Mouse (Mus musculus) limb, embryonic 15.5 days (tissue): ENCODE results near the gene Pde11a. TPM values are rescaled to one million over a fixed set of nuclear protein-coding genes. Genes with fewer than 3 reads are reported as not detected.

Source experiments
- ATAC-seq: fragments of 200-750 bp; cut with Nextera tagmentation; 2 replicates; pipeline ENCODE4 v1.8.0; 2017; ENCODE audit warnings: low read depth, moderate TSS enrichment; ENCODE audit not compliant: insufficient number of reproducible peaks, low FRiP score, low TSS enrichment
- H3K27ac ChIP-seq: fragments of 300-500 bp; sonication (generic); 2 replicates; pipeline ENCODE4 v1.5.1; 2015; ENCODE audit warnings: moderate library complexity, mild to moderate bottlenecking, inconsistent platforms
- H3K27me3 ChIP-seq: fragments of 300-500 bp; sonication (generic); 2 replicates; pipeline ENCODE4 v1.6.1; 2015; ENCODE audit warnings: inconsistent platforms
- H3K36me3 ChIP-seq: fragments of 300-500 bp; sonication (generic); 2 replicates; pipeline ENCODE4 v1.6.1; 2015; ENCODE audit warnings: inconsistent platforms
- H3K4me1 ChIP-seq: fragments of 300-500 bp; sonication (generic); 2 replicates; pipeline ENCODE4 v1.6.1; 2015; ENCODE audit warnings: inconsistent platforms
- H3K4me2 ChIP-seq: fragments of 300-500 bp; sonication (generic); 2 replicates; pipeline ENCODE4 v1.6.1; 2015; ENCODE audit warnings: mild to moderate bottlenecking, inconsistent platforms
- H3K4me3 ChIP-seq: fragments of 300-500 bp; sonication (generic); 2 replicates; pipeline ENCODE4 v1.5.1; 2015; ENCODE audit warnings: mild to moderate bottlenecking, inconsistent platforms
- H3K9ac ChIP-seq: fragments of 300-500 bp; sonication (generic); 2 replicates; pipeline ENCODE4 v1.6.1; 2015; ENCODE audit warnings: inconsistent platforms
- H3K9me3 ChIP-seq: fragments of 300-500 bp; sonication (generic); 2 replicates; pipeline ENCODE4 v1.6.1; 2016; ENCODE audit warnings: inconsistent platforms
- WGBS: fragments of 180-500 bp; shearing (Covaris S2); methylation state at CpG from one replicate; pipeline ENCODE4 v1.1.7; 2015; 5-methylcytosine and 5-hydroxymethylcytosine counted together
- polyA plus RNA-seq: library from polyadenylated mRNA; unstranded; fragments of >200 nt; fragmentation: Nextera tagmentation; extraction: Ambion mirVana; gene quantifications from 2 replicates; pipeline ENCODE4 v1.2.1, GENCODE M21; 2015

The Pde11a gene
- polyA plus RNA-seq, 1 experiment from 2014 or later, result 0.50 TPM

- Histone ChIP-seq H3K36me3 (no peaks in the 10 kb centered on the region), H3K9ac (no peak overlapping the region), H3K27ac (no peak overlapping the region), H3K4me3 (no peak overlapping the region), H3K4me1 (no peaks in the 10 kb centered on the region), H3K27me3 (0 out of 2 replicates have a peak, but pooled peaks cover 3% of the 10 kb centered on the region), H3K4me2 (no peak overlapping the region), H3K9me3 (no peaks in the 10 kb centered on the region)
- 46% methylated on average over 12 of the region's 12 CpGs for WGBS
- no peak for ATAC-seq
Measured at GRCm38 (mm10) chr2:76129933-76130627, 208.5 kb downstream of the Pde11a start.

GRCm38 (mm10) chr2:76129058-76129437 lies 209.5 kb downstream of the Pde11a start:
- Histone ChIP-seq H3K27me3 (0 out of 2 replicates have a peak, but pooled peaks cover 3% of the 10 kb centered on the region), H3K27ac (no peak overlapping the region), H3K4me2 (no peak overlapping the region), H3K9me3 (no peaks in the 10 kb centered on the region), H3K9ac (no peak overlapping the region), H3K4me3 (no peak overlapping the region), H3K36me3 (no peaks in the 10 kb centered on the region), H3K4me1 (no peaks in the 10 kb centered on the region)
- no peak for ATAC-seq
- 56% methylated on average over 8 of the region's 8 CpGs for WGBS

GRCm38 (mm10) chr2:76128105-76129057 lies 210.2 kb downstream of the Pde11a start:
- ATAC-seq, result no peak
- H3K4me1 ChIP-seq, result no peaks in the 10 kb centered on the region
- no peaks in the 10 kb centered on the region for H3K9me3 ChIP-seq
- 0 out of 2 replicates have a peak, but pooled peaks cover 3% of the 10 kb centered on the region for H3K27me3 ChIP-seq
- H3K36me3 ChIP-seq, result no peaks in the 10 kb centered on the region
- no peak overlapping the region for H3K4me2 ChIP-seq
- H3K27ac ChIP-seq, result no peak overlapping the region
- 50% methylated on average over 9 of the region's 9 CpGs for WGBS
- H3K4me3 ChIP-seq, result no peak overlapping the region
- H3K9ac ChIP-seq, result no peak overlapping the region

- Histone ChIP-seq H3K27ac (no peak overlapping the region), H3K9ac (no peak overlapping the region), H3K36me3 (no peaks in the 10 kb centered on the region), H3K27me3 (0 out of 2 replicates have a peak, but pooled peaks cover 3% of the 10 kb centered on the region), H3K4me3 (no peak overlapping the region), H3K4me2 (no peak overlapping the region), H3K4me1 (no peaks in the 10 kb centered on the region), H3K9me3 (no peaks in the 10 kb centered on the region)
- WGBS, result 91% methylated on average over 6 of the region's 6 CpGs
- no peak for ATAC-seq
Measured at GRCm38 (mm10) chr2:76126651-76127050, 211.9 kb downstream of the Pde11a start.

DNA sequence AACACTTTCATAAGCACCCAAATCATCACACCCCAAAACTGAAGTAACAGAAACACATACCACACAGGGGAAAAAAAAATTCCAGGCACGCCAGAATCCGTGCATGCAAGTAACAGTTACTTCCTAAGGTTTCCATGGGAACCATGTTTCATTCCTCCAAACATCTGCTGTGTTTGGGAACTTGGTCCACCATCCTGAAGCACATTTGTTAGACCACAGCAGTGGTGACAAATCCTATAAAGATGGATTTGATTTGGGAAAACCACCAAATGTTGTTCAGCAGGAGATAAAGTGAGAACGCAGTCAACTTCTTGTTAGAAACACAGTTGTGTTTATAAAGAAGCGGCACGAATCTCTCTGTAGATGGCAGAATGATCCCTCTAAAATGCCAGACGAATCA lies 213.8 kb downstream of the Pde11a start:
- Histone ChIP-seq H3K36me3 (no peaks in the 10 kb centered on the region), H3K9me3 (no peaks in the 10 kb centered on the region), H3K4me1 (no peaks in the 10 kb centered on the region), H3K9ac (no peak overlapping the region), H3K27me3 (no peaks in the 10 kb centered on the region), H3K27ac (no peak overlapping the region), H3K4me3 (no peak overlapping the region), H3K4me2 (no peak overlapping the region)
- ATAC-seq, result no peak
- 53% methylated on average over 6 of the region's 6 CpGs for WGBS

GRCm38 (mm10) chr2:76122167-76122566 lies 216.4 kb downstream of the Pde11a start:
- Histone ChIP-seq H3K4me2 (no peak overlapping the region), H3K27me3 (no peaks in the 10 kb centered on the region), H3K9me3 (no peaks in the 10 kb centered on the region), H3K9ac (no peak overlapping the region), H3K4me3 (no peak overlapping the region), H3K27ac (no peak overlapping the region), H3K4me1 (no peaks in the 10 kb centered on the region), H3K36me3 (no peaks in the 10 kb centered on the region)
- 88% methylated on average over 6 of the region's 6 CpGs for WGBS
- no peak for ATAC-seq

- Histone ChIP-seq H3K4me1 (no peaks in the 10 kb centered on the region), H3K9me3 (no peaks in the 10 kb centered on the region), H3K9ac (no peak overlapping the region), H3K27ac (no peak overlapping the region), H3K36me3 (no peaks in the 10 kb centered on the region), H3K4me2 (no peak overlapping the region), H3K27me3 (no peaks in the 10 kb centered on the region), H3K4me3 (no peak overlapping the region)
- WGBS, result 61% methylated on average over 2 of the region's 2 CpGs
- ATAC-seq, result no peak
Measured at GRCm38 (mm10) chr2:76119848-76120247, 218.7 kb downstream of the Pde11a start.

DNA sequence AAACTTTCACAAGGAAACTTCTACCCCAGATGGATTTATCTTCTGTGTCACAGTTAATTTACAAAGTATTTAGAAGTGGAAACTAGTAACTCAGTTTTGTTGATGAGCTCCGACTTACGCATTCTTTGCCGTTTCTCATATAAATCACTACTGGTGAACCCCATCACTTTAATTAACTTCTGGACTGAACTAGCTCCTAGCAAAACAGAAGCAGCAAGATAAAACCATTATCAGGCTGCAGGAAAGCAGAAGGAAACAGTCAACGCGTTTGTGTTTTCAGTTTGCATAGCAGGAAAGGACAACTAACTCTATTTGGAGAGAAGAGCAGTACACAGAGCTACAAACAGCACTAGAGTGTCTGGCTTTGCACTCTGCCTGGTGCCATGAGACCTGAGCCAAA lies 220.1 kb downstream of the Pde11a start:
- Histone ChIP-seq H3K9ac (no peak overlapping the region), H3K4me1 (no peaks in the 10 kb centered on the region), H3K27ac (no peak overlapping the region), H3K9me3 (no peaks in the 10 kb centered on the region), H3K36me3 (no peaks in the 10 kb centered on the region), H3K4me3 (no peak overlapping the region), H3K4me2 (no peak overlapping the region), H3K27me3 (no peaks in the 10 kb centered on the region)
- no peak for ATAC-seq
- WGBS, result 55% methylated on average over 5 of the region's 5 CpGs

- Histone ChIP-seq H3K4me1 (no peaks in the 10 kb centered on the region), H3K27me3 (no peaks in the 10 kb centered on the region), H3K4me3 (no peak overlapping the region), H3K9me3 (no peaks in the 10 kb centered on the region), H3K9ac (no peak overlapping the region), H3K27ac (no peak overlapping the region), H3K4me2 (no peak overlapping the region), H3K36me3 (no peaks in the 10 kb centered on the region)
- ATAC-seq, result no peak
- WGBS, result 79% methylated on average over 1 of the region's 1 CpGs
Measured at GRCm38 (mm10) chr2:76117219-76117618, 221.4 kb downstream of the Pde11a start.

- no peak overlapping the region for H3K27ac ChIP-seq
- WGBS, result 35% methylated on average over 1 of the region's 1 CpGs
- H3K4me1 ChIP-seq, result no peaks in the 10 kb centered on the region
- H3K9me3 ChIP-seq, result no peaks in the 10 kb centered on the region
- ATAC-seq, result no peak
- H3K4me3 ChIP-seq, result no peak overlapping the region
- no peaks in the 10 kb centered on the region for H3K27me3 ChIP-seq
- no peaks in the 10 kb centered on the region for H3K36me3 ChIP-seq
- H3K4me2 ChIP-seq, result no peak overlapping the region
- H3K9ac ChIP-seq, result no peak overlapping the region
Measured at GRCm38 (mm10) chr2:76115696-76116095, 222.9 kb downstream of the Pde11a start.

- Histone ChIP-seq H3K4me2 (no peak overlapping the region), H3K27ac (no peak overlapping the region), H3K4me1 (no peaks in the 10 kb centered on the region), H3K36me3 (no peaks in the 10 kb centered on the region), H3K4me3 (no peak overlapping the region), H3K9me3 (no peaks in the 10 kb centered on the region), H3K27me3 (no peaks in the 10 kb centered on the region), H3K9ac (no peak overlapping the region)
- no peak for ATAC-seq
- 10% methylated on average over 6 of the region's 6 CpGs for WGBS
Measured at GRCm38 (mm10) chr2:76114734-76115133, 223.8 kb downstream of the Pde11a start.

DNA sequence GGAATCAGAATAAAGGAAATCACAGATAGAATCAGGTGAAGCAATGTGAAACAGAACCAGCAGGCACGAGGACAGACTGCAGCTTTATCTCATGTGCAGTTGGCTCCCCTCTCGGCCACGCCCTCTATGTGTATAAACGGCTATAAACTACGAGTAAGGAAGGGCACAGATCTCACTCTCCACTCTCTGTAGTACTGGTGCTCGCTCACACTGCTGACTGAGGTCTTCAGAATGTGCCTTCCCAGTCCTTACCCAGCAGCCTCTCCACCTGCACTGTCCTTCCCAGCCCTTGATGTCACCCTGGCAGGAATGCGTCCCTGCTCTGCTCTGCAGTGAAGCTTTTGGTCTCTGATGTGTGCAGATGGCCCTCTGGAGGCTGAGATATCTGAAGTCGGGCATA lies 228.9 kb downstream of the Pde11a start:
- WGBS, result 28% methylated on average over 8 of the region's 8 CpGs
- H3K36me3 ChIP-seq, result no peaks in the 10 kb centered on the region
- no peak overlapping the region for H3K4me3 ChIP-seq
- no peaks in the 10 kb centered on the region for H3K4me1 ChIP-seq
- no peaks in the 10 kb centered on the region for H3K9me3 ChIP-seq
- H3K27ac ChIP-seq, result no peak overlapping the region
- H3K9ac ChIP-seq, result no peak overlapping the region
- no peak for ATAC-seq
- no peak overlapping the region for H3K4me2 ChIP-seq
- H3K27me3 ChIP-seq, result peaks cover 11% of the 10 kb centered on the region; the same call in 1 of the 2 replicates
